Mouse (Mus musculus) CH12.LX (cell line): ENCODE measurements at regions not wholly inside any gene's neighbourhood (a gene's known extent, or its start where the extent isn't known, plus 50 kb on each side); places are given as distances from the start of the nearest gene placed in this dataset.

Experiments
- CHD2 ChIP-seq: IDR thresholded peaks from 2 replicates; pipeline ENCODE4 v1.6.1; 2011; ENCODE audit warnings: low read length, improper control_type of control experiment
- CTCF ChIP-seq, 2 experiments: IDR thresholded peaks in 1 of 2; conservative IDR thresholded peaks in 1 of 2; 2 replicates each; pipeline ENCODE4 v1.5.1; 2011 to 2012; ENCODE audit warnings: low read depth in 2 of 2, low read length in 2 of 2, improper control_type of control experiment in 1 of 2, inconsistent platforms in 1 of 2, mild to moderate bottlenecking in 1 of 2, moderate library complexity in 1 of 2
- EP300 ChIP-seq: IDR thresholded peaks from 2 replicates; pipeline ENCODE4 v1.6.1; 2011; ENCODE audit warnings: low read length, improper control_type of control experiment
- ETS1 ChIP-seq: conservative IDR thresholded peaks from 2 replicates; pipeline ENCODE4 v1.6.1; 2012; ENCODE audit warnings: low read depth, mild to moderate bottlenecking, inconsistent platforms, low read length, improper control_type of control experiment, moderate library complexity
- NRF1 ChIP-seq: IDR thresholded peaks from 2 replicates; pipeline ENCODE4 v1.6.1; 2014; ENCODE audit warnings: low read depth, mild to moderate bottlenecking, inconsistent platforms, low read length, improper control_type of control experiment, moderate library complexity
- POLR2A ChIP-seq: IDR thresholded peaks from 2 replicates; pipeline ENCODE4 v1.6.1; 2011; ENCODE audit warnings: low read depth, mild to moderate bottlenecking, improper control_type of control experiment, low read length
- TBP ChIP-seq: conservative IDR thresholded peaks from 2 replicates; pipeline ENCODE4 v1.6.1; 2011; ENCODE audit warnings: low read depth, low read length, improper control_type of control experiment

- no peak for TF ChIP-seq POLR2A
- TF ChIP-seq CTCF (conservative IDR thresholded peaks at IDR 0.05 in 1 of 2, IDR thresholded peaks at IDR 0.05 in 1 of 2; ENCODE audit: low read depth in 2 of 2, low read length in 2 of 2) = no peak
- no peak for TF ChIP-seq EP300
- TF ChIP-seq TBP = no peak
- TF ChIP-seq CHD2 = no peak
- no peak for TF ChIP-seq ETS1
- TF ChIP-seq NRF1 = no peak
Measured at GRCm38 (mm10) chr5:44319626-44320025, 93.2 kb upstream of the Tapt1 start.
